In genomic region chr8:94363288-94363688, GRCm38 (mm10) we compare ENCODE assay signal across 7 mouse cellular contexts. TPM values are rescaled to one million over a fixed set of nuclear protein-coding genes. Genes with fewer than 3 reads are reported as not detected.
DNase-seq lines count a peak whose midpoint lies in the region; ATAC-seq and TF ChIP-seq lines count a peak whose summit lies in the region.

No protein-coding gene starts in this region.

- no peak overlapping the region for H3K4me3 ChIP-seq in intestine, embryonic 16.5 days (ENCODE audit: low read length)
- no peak overlapping the region for H3K4me3 ChIP-seq in lung, postnatal 0 days (ENCODE audit: low read depth, low read length)
- no peak overlapping the region for H3K4me3 ChIP-seq in stomach, embryonic 15.5 days (replicated peaks)
- H3K4me3 ChIP-seq in hindbrain, embryonic 11.5 days (ENCODE audit: low read depth, low read length), result no peak overlapping the region

- peak overlapping the region; percentile 55 for H3K27ac ChIP-seq in intestine, embryonic 16.5 days (ENCODE audit: low read length)
- peak overlapping the region; percentile 93 for H3K27ac ChIP-seq in lung, postnatal 0 days (ENCODE audit: low read length)
- H3K27ac ChIP-seq in stomach, embryonic 15.5 days, result peak overlapping the region; percentile 84
- no peak overlapping the region for H3K27ac ChIP-seq in hindbrain, embryonic 11.5 days (ENCODE audit: low read depth, low read length)

- TF ChIP-seq CTCF in lung, postnatal 0 days (IDR thresholded peaks at IDR 0.05), result no peak

- no peaks in the 10 kb centered on the region for H3K27me3 ChIP-seq in intestine, embryonic 16.5 days (replicated peaks; ENCODE audit: control insufficient read depth, insufficient read depth, low read length)
- H3K27me3 ChIP-seq in lung, postnatal 0 days (replicated peaks; ENCODE audit: insufficient read depth, low read length), result no peaks in the 10 kb centered on the region
- H3K27me3 ChIP-seq in stomach, embryonic 15.5 days (replicated peaks), result no peaks in the 10 kb centered on the region
- H3K27me3 ChIP-seq in hindbrain, embryonic 11.5 days (ENCODE audit: control insufficient read depth, insufficient read depth, low read length), result no peaks in the 10 kb centered on the region

- no peaks in the 10 kb centered on the region for H3K36me3 ChIP-seq in intestine, embryonic 16.5 days (ENCODE audit: control insufficient read depth, insufficient read depth, low read length)
- no peaks in the 10 kb centered on the region for H3K36me3 ChIP-seq in lung, postnatal 0 days (ENCODE audit: insufficient read depth, low read length)
- no peaks in the 10 kb centered on the region for H3K36me3 ChIP-seq in stomach, embryonic 15.5 days
- no peaks in the 10 kb centered on the region for H3K36me3 ChIP-seq in hindbrain, embryonic 11.5 days (ENCODE audit: control insufficient read depth, insufficient read depth, low read length)

- 0 out of 2 replicates have a peak overlapping the region, but pooled peaks have one; percentile 2 for H3K4me2 ChIP-seq in intestine, embryonic 16.5 days (ENCODE audit: low read depth, low read length)
- H3K4me2 ChIP-seq in lung, postnatal 0 days (replicated peaks; ENCODE audit: low read depth, low read length), result peak overlapping the region; percentile 1; the same call in 1 of the 2 replicates
- H3K4me2 ChIP-seq in stomach, embryonic 15.5 days, result no peak overlapping the region
- no peak overlapping the region for H3K4me2 ChIP-seq in hindbrain, embryonic 11.5 days (replicated peaks; ENCODE audit: low read depth, low read length)

- no peak overlapping the region for H3K9ac ChIP-seq in intestine, embryonic 16.5 days (ENCODE audit: low read depth, low read length)
- no peak overlapping the region for H3K9ac ChIP-seq in lung, postnatal 0 days (replicated peaks; ENCODE audit: low read depth)
- H3K9ac ChIP-seq in stomach, embryonic 15.5 days, result no peak overlapping the region
- no peak overlapping the region for H3K9ac ChIP-seq in hindbrain, embryonic 11.5 days (ENCODE audit: low read depth, low read length)

- H3K4me1 ChIP-seq in intestine, embryonic 16.5 days (ENCODE audit: control insufficient read depth, insufficient read depth, low read length), result peaks cover 8% of the 10 kb centered on the region
- H3K4me1 ChIP-seq in lung, postnatal 0 days (ENCODE audit: insufficient read depth, low read depth, low read length), result peaks cover 25% of the 10 kb centered on the region
- H3K4me1 ChIP-seq in stomach, embryonic 15.5 days, result peaks cover 17% of the 10 kb centered on the region
- H3K4me1 ChIP-seq in hindbrain, embryonic 11.5 days (replicated peaks; ENCODE audit: control insufficient read depth, insufficient read depth, low read length), result no peaks in the 10 kb centered on the region

- WGBS in intestine, embryonic 16.5 days, result 39% methylated on average over 4 of the region's 4 CpGs
- 24% methylated on average over 4 of the region's 4 CpGs for WGBS in lung, postnatal 0 days
- WGBS in stomach, embryonic 15.5 days, result 37% methylated on average over 4 of the region's 4 CpGs
- 57% methylated on average over 4 of the region's 4 CpGs for WGBS in hindbrain, embryonic 11.5 days

- TF ChIP-seq EP300 in lung, postnatal 0 days (IDR thresholded peaks at IDR 0.05), result peak; percentile 61

- H3K9me3 ChIP-seq in intestine, embryonic 16.5 days (ENCODE audit: control insufficient read depth, low read length), result no peaks in the 10 kb centered on the region
- no peaks in the 10 kb centered on the region for H3K9me3 ChIP-seq in lung, postnatal 0 days (ENCODE audit: low read length)
- no peaks in the 10 kb centered on the region for H3K9me3 ChIP-seq in stomach, embryonic 15.5 days
- H3K9me3 ChIP-seq in hindbrain, embryonic 11.5 days (ENCODE audit: control insufficient read depth, low read length), result no peaks in the 10 kb centered on the region

- DNase-seq in CD4-positive, CD25-positive, alpha-beta regulatory T cell, adult 2 months (ENCODE audit: low read depth, low spot score), result peak; percentile 91
- peak; percentile 91 for DNase-seq in T-cell, adult 2 months (ENCODE audit: low spot score)
- peak; percentile 54 to 73 for DNase-seq in gastrocnemius, adult 8-10 months (ENCODE audit: low spot score in 2 of 2)
- DNase-seq in lung, postnatal 0 days (ENCODE audit: low spot score), result peak; percentile 93
- DNase-seq in hindbrain, embryonic 11.5 days (ENCODE audit: low spot score), result no peak

- peak; percentile 87 for ATAC-seq in intestine, embryonic 16.5 days
- ATAC-seq in lung, postnatal 0 days, result peak; percentile 86
- ATAC-seq in stomach, embryonic 15.5 days (ENCODE audit: insufficient read depth, low FRiP score, low read depth), result peak; percentile 79
- no peak for ATAC-seq in hindbrain, embryonic 11.5 days (ENCODE audit: low FRiP score)

RNA-seq across cellular contexts. Expression of gene Herpud1, which starts 22.9 kb away (rescaled TPM):
- 100 to 1,000 TPM; 117 to 134 (median 124) TPM for total RNA-seq in gastrocnemius, adult 8-10 months (2022)
- polyA plus RNA-seq in intestine, embryonic 16.5 days (2015; fragmentation: Nextera tagmentation; extraction: Ambion mirVana), result 163 and 188 TPM in 2 replicates
- polyA plus RNA-seq in lung, postnatal 0 days (2015; fragmentation: Nextera tagmentation; extraction: Ambion mirVana), result 179 and 217 TPM in 2 replicates
- polyA plus RNA-seq in stomach, embryonic 15.5 days (2015; fragmentation: Nextera tagmentation; extraction: Ambion mirVana), result 144 and 158 TPM in 2 replicates
- 60.8 and 61.0 TPM in 2 replicates for polyA plus RNA-seq in hindbrain, embryonic 11.5 days (2014; fragmentation: Nextera tagmentation; extraction: Ambion mirVana)

RNA-seq across cellular contexts. Expression of gene Slc12a3, which starts 34.3 kb away (rescaled TPM):
- total RNA-seq in gastrocnemius, adult 8-10 months (2022), result not detected
- polyA plus RNA-seq in intestine, embryonic 16.5 days (2015; fragmentation: Nextera tagmentation; extraction: Ambion mirVana), result 0.05 and 0.06 TPM in 2 replicates
- polyA plus RNA-seq in lung, postnatal 0 days (2015; fragmentation: Nextera tagmentation; extraction: Ambion mirVana), result 0.11 and 0.12 TPM in 2 replicates
- polyA plus RNA-seq in stomach, embryonic 15.5 days (2015; fragmentation: Nextera tagmentation; extraction: Ambion mirVana), result 0.08 and 0.09 TPM in 2 replicates
- 0.06 TPM in 1 of 2 replicates, not detected in the other for polyA plus RNA-seq in hindbrain, embryonic 11.5 days (2014; fragmentation: Nextera tagmentation; extraction: Ambion mirVana)

Comparison
In these comparisons a context has a peak if more than half of its experiments do, and no peak if none do; other contexts are left out.
1. H3K4me2 ChIP-seq: peak in intestine, embryonic 16.5 days (single experiment) and lung, postnatal 0 days (single experiment); none in stomach, embryonic 15.5 days (single experiment) and hindbrain, embryonic 11.5 days (single experiment).